Mouse (Mus musculus): ENCODE results near the gene Specc1.
"Not testable (repeated sequence)": the region's sequence is repeated elsewhere in the genome, so short reads cannot be mapped to it uniquely, and the experiment has no call there.

Gene Specc1

GRCm38 (mm10) chr11:61956572-61957295, at the start of gene Specc1:
Gene Specc1 (plus strand): TSS chr11:61956763.
- peak; percentile 95 for DNase-seq (ENCODE audit: low spot score)

- no peak for DNase-seq (ENCODE audit: low spot score)
Measured at GRCm38 (mm10) chr11:61908315-61908714, 48.2 kb upstream of the Specc1 start.

- no peak for DNase-seq (ENCODE audit: low spot score)
Measured at GRCm38 (mm10) chr11:61919702-61920101, 36.9 kb upstream of the Specc1 start.

- DNase-seq (ENCODE audit: low spot score) = no peak
Measured at GRCm38 (mm10) chr11:61923309-61923708, 33.3 kb upstream of the Specc1 start.

DNA sequence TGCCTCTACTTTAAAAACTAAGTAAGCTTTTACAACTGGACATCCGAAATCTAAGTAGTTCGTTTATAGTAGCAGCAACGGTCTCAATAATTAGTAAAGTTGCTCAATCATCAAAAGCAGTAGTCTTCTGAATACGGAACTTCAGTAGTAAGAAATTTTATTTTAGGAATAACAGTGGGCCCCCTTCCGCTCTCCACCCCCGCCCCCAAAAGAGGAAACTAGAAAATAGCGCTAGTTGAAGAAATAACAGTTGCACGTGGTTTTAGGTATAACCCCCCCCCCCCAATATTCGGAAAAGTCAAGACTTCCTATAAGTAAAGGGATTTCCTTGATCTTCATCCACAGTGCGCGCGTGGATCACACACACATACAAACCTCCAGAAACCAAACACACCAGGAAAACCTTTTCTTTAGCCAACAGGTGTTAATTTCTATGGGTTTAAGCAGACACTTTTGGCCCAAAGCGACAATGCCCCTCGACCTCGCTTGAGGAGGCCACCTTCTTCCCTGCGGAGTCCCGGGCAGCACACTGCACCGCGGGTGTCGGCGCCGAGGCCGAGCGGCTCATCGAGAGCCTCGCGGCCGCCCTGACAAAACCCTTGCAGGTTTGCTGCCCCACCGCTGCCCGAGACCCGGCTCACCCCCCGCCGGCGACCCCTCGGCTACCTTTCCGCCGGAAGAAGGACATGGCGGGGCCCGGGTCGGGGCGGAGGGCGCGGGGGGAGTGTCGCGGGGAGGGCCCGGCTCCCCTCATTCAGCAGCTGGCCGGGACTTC, 27.1 kb upstream of the Specc1 start:
- DNase-seq (ENCODE audit: low spot score) = no peak

DNA sequence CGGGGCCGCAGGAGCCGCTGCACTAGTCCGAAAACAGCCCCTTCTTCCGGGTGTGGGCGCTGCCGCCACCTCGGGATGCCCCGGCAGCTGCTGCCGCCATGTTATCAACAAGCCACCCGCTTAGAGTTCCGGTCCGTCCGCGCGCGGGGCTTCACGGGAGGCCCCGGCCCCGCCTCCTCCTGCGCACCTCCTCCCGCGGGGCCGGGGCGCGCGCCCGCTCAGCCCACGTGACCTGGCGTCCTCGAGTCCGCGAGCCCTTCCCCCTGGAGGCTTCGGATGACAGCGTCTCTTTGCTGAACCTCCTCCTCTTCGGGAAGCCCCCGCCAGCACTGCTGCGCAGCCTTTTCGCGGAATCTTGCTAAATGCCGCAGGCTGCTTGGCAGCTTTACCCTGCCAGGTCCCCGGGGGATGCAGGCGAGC, 26.5 kb upstream of the Specc1 start, which contains the start of gene Akap10:
Akap10 (minus strand) TSS at position 155 of the 420 bp plus-strand sequence.
- peak; percentile 95 for DNase-seq (ENCODE audit: low spot score)

GRCm38 (mm10) chr11:61930640-61931586, 25.6 kb upstream of the Specc1 start:
- DNase-seq (ENCODE audit: low spot score) = peak; percentile 19

DNA sequence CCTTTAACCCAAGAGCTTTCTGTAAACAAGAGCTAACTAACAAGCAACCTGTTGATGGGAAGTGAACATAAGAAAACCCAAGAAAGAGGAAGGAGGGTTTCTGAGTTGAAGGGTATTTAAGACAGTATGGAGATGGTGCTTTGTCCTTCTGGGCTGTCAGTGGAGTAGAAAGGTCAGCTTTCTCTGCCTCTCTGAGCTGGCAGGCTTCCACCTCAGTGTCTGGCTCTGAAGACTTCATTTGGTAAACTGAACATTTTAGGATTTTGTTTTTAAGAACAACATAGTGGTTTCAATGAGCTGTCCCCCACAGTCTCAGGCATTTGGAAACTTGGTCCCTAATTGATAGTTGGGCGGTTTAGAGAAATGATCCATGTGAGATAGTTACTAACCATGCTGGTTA, 18.8 kb upstream of the Specc1 start:
- no peak for DNase-seq (ENCODE audit: low spot score)

GRCm38 (mm10) chr11:61942903-61943302, 13.7 kb upstream of the Specc1 start:
- DNase-seq (ENCODE audit: low spot score) = no peak

DNA sequence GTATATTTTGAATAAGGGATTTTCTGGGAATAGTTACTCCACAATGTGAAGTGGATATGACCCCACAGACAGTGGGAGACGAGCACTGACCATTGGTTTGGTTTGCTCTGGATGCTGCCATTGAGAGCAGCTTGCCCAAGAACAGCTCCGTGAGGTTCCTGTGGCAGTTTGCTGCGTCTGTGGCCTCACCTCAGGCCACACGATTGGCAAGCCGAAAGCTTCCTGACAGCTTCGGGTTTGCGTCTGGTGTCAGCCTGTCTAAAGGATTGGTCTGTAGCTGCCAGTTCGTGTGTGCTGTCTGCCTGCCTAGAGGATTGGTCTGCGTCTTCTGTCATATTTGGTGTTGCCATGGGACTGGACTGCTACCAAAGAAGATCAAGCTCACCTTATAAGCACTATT, 12.1 kb upstream of the Specc1 start:
- DNase-seq (ENCODE audit: low spot score) = no peak

DNA sequence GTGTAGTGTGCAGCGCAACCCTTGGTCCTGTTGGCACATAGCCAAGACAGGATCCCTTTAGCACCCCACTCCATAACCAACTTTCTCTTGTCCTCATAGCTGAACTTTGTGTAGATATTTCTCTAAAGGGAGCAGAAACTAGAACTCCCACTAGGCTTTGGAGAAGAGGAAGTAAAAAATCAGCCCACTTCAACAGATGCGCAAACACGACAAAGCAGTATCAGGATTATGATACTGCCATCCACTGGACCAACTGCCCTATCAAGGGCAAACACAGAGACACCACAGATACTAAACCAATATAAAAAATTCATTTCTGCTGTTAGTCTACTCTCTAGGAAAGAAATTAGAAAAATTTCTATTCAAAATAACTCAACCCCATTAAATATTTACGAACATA, 10.0 kb upstream of the Specc1 start:
- no peak for DNase-seq (ENCODE audit: low spot score)

DNA sequence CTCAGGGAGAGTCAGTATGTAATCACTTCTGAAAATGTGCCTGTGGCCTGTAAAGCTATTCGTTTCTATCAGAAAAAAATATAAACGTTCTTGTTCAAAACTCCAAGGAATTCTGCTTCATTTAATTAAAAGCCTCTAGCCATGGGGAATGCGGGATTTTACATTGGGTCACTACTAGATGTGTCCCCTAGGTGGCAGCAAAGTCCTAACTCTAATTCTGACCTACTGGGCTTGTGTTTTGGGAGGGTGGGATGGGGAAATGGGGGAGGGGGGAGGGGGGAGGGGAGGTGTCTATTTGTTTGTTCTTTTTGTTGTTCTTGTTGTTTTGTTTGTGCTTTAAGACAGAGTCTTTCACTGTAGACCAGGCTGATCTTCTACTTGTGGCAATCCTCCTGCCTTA, 7.2 kb upstream of the Specc1 start:
- peak; percentile 88 for DNase-seq (ENCODE audit: low spot score)

- DNase-seq (ENCODE audit: low spot score) = peak; percentile 88
Measured at GRCm38 (mm10) chr11:61950632-61951031, 5.9 kb upstream of the Specc1 start.

GRCm38 (mm10) chr11:61955136-61955535, 1.4 kb upstream of the Specc1 start:
- no peak for DNase-seq (ENCODE audit: low spot score)

DNA sequence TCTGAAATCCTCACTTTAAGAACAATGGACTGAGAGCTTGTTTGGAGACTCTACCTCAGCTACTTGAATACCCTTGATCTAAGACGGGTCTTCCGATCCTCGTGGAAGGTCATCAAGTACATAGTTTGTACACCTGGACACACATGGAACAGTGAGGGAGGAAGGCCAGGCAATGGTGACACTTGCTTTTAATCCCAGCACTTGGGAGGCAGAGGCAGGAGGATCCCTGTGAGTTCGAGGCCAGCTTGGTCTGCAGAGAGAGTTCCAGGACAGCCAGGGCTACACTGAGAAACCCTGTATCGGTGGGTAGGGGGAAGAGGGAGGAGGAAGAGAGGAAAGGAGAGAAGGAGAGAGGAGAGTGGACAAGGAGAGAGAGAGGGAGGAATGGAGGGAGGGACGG, 612 bp upstream of the Specc1 start:
- no peak for DNase-seq (ENCODE audit: low spot score)

- peak; percentile 74 for DNase-seq (ENCODE audit: low spot score)
Measured at GRCm38 (mm10) chr11:61957296-61957813, 792 bp downstream of the Specc1 start.

- not testable (repeated sequence) for DNase-seq (ENCODE audit: low spot score)
Measured at GRCm38 (mm10) chr11:61958706-61959105, 2.1 kb downstream of the Specc1 start.

DNA sequence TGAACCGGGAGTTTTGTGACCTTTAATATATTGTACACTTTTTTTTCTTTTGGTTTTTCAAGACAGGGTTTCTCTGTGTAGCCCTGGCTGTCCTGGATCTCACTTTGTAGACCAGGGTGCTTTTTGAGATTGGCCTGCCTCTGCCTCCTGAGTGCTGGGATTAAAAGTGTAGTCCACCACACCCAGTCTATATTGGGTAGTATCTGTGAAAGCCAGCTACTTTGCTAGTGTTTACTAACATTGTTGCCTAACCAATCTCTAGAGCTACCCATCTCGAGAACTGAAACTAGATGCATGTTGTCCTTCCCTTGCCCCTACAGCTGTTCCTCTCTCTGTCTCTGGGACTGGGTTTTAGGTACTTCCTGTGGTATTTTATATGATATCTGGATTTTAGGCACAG, 3.5 kb downstream of the Specc1 start:
- DNase-seq (ENCODE audit: low spot score) = no peak

GRCm38 (mm10) chr11:61962684-61963083, 6.1 kb downstream of the Specc1 start:
- no peak for DNase-seq (ENCODE audit: low spot score)

DNA sequence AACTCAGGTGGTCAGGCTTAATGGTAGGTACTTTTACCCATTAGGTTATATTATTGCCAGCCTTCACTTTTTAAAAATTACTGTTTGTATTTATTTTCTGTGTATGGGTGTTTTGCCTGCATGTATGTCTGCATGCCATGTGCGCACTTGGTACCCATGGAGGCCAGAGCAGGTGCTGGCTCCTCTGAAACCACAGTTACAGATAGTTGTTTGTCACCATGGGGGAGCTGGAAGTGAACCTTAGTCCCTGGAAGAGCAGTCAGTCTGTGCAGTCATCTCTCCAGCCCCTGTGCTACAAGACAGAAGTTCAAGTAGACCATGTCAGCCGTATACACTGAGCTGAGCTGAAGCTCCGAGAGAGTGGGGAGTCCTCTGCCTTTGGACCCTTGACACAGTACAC, 6.6 kb downstream of the Specc1 start:
- no peak for DNase-seq (ENCODE audit: low spot score)

DNA sequence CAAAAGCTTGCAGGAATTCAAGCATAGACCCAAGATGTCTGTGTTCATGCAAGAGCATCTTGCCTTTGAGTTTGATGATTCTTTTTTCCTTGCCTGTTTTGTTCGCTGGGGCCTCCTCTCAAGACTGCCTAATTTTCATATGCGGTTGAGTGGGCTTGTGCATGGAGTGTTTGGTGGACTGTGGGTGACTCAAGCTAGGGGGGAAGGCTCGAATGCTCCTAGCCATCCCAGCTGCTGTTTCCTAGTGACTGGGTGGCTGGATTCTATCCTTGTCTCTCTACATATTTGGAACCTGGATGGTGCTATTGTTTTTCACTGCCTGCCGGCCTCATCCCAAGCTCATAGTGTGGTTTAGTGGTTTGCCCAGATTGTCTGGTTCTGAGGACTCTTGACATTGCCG, 8.0 kb downstream of the Specc1 start:
- no peak for DNase-seq (ENCODE audit: low spot score)

- DNase-seq (ENCODE audit: low spot score) = no peak
Measured at GRCm38 (mm10) chr11:61967034-61967433, 10.5 kb downstream of the Specc1 start.
